Mouse (Mus musculus) neural tube, embryonic 11.5 days (tissue): ENCODE results near the gene Xpo5. TPM values are rescaled to one million over a fixed set of nuclear protein-coding genes. Genes with fewer than 3 reads are reported as not detected.

Experiments used
- ATAC-seq: fragments of 200-750 bp; cut with Nextera tagmentation; 2 replicates; pipeline ENCODE4 v1.8.0; 2017; ENCODE audit warnings: moderate number of reproducible peaks, mild to moderate bottlenecking, moderate TSS enrichment, moderate library complexity; ENCODE audit not compliant: insufficient read depth, low FRiP score, low TSS enrichment
- DNase-seq: peaks from one replicate; pipeline ENCODE4 v3.0.0-alpha.2; 2015; ENCODE audit warnings: low spot score
- H3K27ac ChIP-seq: fragments of 300-500 bp; sonication (generic); 2 replicates; pipeline ENCODE4 v1.5.1; 2014; ENCODE audit warnings: low read depth, mild to moderate bottlenecking, low read length
- H3K27me3 ChIP-seq: fragments of 300-500 bp; sonication (generic); 2 replicates; pipeline ENCODE4 v1.6.1; 2014; ENCODE audit warnings: mild to moderate bottlenecking, low read length, mixed read lengths; ENCODE audit not compliant: control insufficient read depth, insufficient read depth
- H3K36me3 ChIP-seq: fragments of 300-500 bp; sonication (generic); 2 replicates; pipeline ENCODE4 v1.6.1; 2014; ENCODE audit warnings: mild to moderate bottlenecking, low read length, moderate library complexity, mixed read lengths; ENCODE audit not compliant: control insufficient read depth, insufficient read depth
- H3K4me1 ChIP-seq: fragments of 300-500 bp; sonication (generic); 2 replicates; pipeline ENCODE4 v1.6.1; 2014; ENCODE audit warnings: low read length, mixed read lengths; ENCODE audit not compliant: control insufficient read depth, insufficient read depth
- H3K4me2 ChIP-seq: fragments of 300-500 bp; sonication (generic); 2 replicates; pipeline ENCODE4 v1.6.1; 2014; ENCODE audit warnings: low read depth, mild to moderate bottlenecking, moderate library complexity
- H3K4me3 ChIP-seq: fragments of 300-500 bp; sonication (generic); 2 replicates; pipeline ENCODE4 v1.5.1; 2014; ENCODE audit warnings: low read depth, low read length
- H3K9ac ChIP-seq: fragments of 300-500 bp; sonication (generic); 2 replicates; pipeline ENCODE4 v1.6.1; 2014; ENCODE audit warnings: mild to moderate bottlenecking, low read length
- H3K9me3 ChIP-seq: fragments of 300-500 bp; sonication (generic); 2 replicates; pipeline ENCODE4 v1.6.1; 2016; ENCODE audit warnings: low read length; ENCODE audit not compliant: control insufficient read depth
- WGBS: fragments of 180-500 bp; shearing (Covaris S2); extraction: QIAGEN DNeasy Blood & Tissue Kit; methylation state at CpG from one replicate; pipeline ENCODE4 v1.1.7; 2014; 5-methylcytosine and 5-hydroxymethylcytosine counted together
- polyA plus RNA-seq: library from polyadenylated mRNA; unstranded; fragments of >200 nt; fragmentation: Nextera tagmentation; extraction: Ambion mirVana; gene quantifications from 2 replicates; pipeline ENCODE4 v1.2.1, GENCODE M21; 2014

Xpo5 gene
- polyA plus RNA-seq: 68.4 and 73.4 TPM in 2 replicates

DNA sequence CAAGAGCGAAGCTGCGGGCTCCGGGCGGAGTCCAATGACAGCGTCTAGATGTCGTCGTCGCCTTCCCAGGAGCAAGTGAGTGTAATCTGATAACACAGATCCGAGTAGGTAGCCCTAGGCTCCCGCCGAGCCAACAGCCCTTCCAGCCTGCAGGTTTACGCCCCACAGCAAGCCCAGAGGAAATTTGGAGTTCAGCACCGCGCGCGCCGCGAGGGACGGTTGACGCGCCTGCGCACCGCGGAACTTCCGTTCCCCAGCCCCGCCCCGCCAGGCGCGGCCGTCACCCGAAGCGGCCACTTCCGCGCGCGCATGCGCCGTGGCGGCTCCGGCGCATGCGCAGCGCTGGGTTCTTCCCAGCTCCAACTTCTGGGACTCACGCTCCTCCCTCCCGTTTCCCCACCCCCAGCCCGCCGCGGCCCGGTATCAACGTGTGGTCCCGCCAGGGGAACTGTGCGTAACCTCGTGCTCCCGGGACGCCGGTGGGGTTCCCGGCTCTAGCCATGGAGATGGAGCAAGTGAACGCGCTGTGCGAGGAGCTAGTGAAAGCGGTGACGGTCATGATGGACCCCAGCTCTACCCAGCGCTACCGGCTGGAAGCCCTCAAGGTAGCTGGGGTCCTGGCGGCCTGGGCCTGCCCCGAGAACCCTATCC, at the start of gene Xpo5, which contains the start of gene Polh:
Gene Xpo5 (plus strand): TSS at position 362 of the 651 bp plus-strand sequence.
Gene Polh (minus strand): TSS at position 225 of the 651 bp plus-strand sequence.
- peak within 1 kb of the TSS; percentile 58 for H3K9ac ChIP-seq
- peak; percentile 86 for ATAC-seq
- DNase-seq: peak; percentile 99
- H3K27me3 ChIP-seq: no peaks in the 10 kb centered on the region
- H3K9me3 ChIP-seq: no peaks in the 10 kb centered on the region
- WGBS: under 1% methylated on average over 66 of the region's 66 CpGs
- peak within 1 kb of the TSS; percentile 54; the same call in 1 of the 2 replicates for H3K27ac ChIP-seq
- peak within 1 kb of the TSS; percentile 81 for H3K4me2 ChIP-seq
- H3K4me3 ChIP-seq: peak within 1 kb of the TSS; percentile 79
- peaks cover 4% of the 10 kb centered on the region for H3K36me3 ChIP-seq
- peaks cover 16% of the 10 kb centered on the region for H3K4me1 ChIP-seq

- peak; percentile 88 for DNase-seq
- Histone ChIP-seq H3K4me1 (peaks cover 5% of the 10 kb centered on the region), H3K27ac (0 out of 2 replicates have a peak within 1 kb of the TSS, but pooled peaks have one; percentile 44), H3K9me3 (no peaks in the 10 kb centered on the region), H3K9ac (peak within 1 kb of the TSS; percentile 78), H3K4me3 (peak within 1 kb of the TSS; percentile 62), H3K36me3 (peaks cover under 1% of the 10 kb centered on the region; the same call in 1 of the 2 replicates), H3K27me3 (no peaks in the 10 kb centered on the region), H3K4me2 (peak within 1 kb of the TSS; percentile 86)
- peak; percentile 95 for ATAC-seq
- 9% methylated on average over 33 of the region's 33 CpGs for WGBS
Observed at GRCm38 (mm10) chr17:46152847-46153782, 49.5 kb upstream of the Xpo5 start, which contains the start of gene Mad2l1bp. TSS of gene Mad2l1bp (minus strand) at chr17:46153553.

DNA sequence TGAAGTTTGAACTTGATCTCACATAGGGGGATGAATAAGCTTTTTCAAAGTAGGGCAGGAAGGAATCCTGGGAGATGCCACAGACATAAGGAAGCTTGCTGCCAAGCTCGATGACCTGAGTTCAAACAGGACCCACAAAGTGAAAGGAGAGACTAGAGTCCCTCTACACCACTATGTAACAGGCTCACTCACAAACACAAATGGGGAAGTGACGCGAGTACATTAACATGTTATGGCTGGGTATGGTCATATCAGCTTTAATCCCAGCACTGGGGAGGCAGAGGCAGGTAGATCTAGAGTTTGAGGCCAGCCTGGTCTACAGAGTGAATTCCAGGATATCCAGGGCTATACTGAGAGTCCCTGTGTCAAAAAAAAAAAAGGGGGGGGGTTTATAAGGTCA, 48.2 kb upstream of the Xpo5 start:
- no peak overlapping the region for H3K9ac ChIP-seq
- peaks cover 5% of the 10 kb centered on the region for H3K4me1 ChIP-seq
- H3K4me3 ChIP-seq: no peak overlapping the region
- H3K27me3 ChIP-seq: no peaks in the 10 kb centered on the region
- H3K9me3 ChIP-seq: no peaks in the 10 kb centered on the region
- ATAC-seq: no peak
- H3K4me2 ChIP-seq: no peak overlapping the region
- no peaks in the 10 kb centered on the region for H3K36me3 ChIP-seq
- no peak for DNase-seq
- WGBS: 97% methylated on average over 3 of the region's 3 CpGs
- no peak overlapping the region for H3K27ac ChIP-seq

DNA sequence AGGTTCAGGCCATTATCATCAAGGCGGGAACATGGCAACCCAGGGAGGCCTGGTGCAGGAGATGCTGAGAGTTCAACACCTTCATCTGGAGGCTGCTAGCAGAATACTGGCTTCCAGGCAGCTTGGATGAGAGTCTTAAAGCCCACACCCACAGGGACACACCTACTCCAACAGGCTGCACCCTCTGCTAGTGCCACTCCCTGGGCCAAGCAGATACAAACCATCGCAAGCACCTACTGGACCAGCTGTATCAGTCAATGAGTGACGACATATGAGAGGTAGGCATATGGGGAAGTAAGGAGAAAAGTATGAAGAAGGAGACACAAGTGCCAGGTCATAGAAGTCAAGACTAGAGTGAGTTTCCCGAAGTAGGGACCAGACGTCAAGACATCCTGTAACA, 45.9 kb upstream of the Xpo5 start:
- no peaks in the 10 kb centered on the region for H3K36me3 ChIP-seq
- H3K4me2 ChIP-seq: no peak overlapping the region
- H3K27ac ChIP-seq: no peak overlapping the region
- no peak overlapping the region for H3K4me3 ChIP-seq
- no peak overlapping the region for H3K9ac ChIP-seq
- WGBS: 88% methylated on average over 5 of the region's 5 CpGs
- H3K27me3 ChIP-seq: no peaks in the 10 kb centered on the region
- no peaks in the 10 kb centered on the region for H3K9me3 ChIP-seq
- peaks cover 10% of the 10 kb centered on the region for H3K4me1 ChIP-seq
- ATAC-seq (no peak), DNase-seq (no peak)

GRCm38 (mm10) chr17:46157131-46157530, 45.5 kb upstream of the Xpo5 start:
- no peak overlapping the region for H3K9ac ChIP-seq

GRCm38 (mm10) chr17:46159236-46159635, 43.3 kb upstream of the Xpo5 start:
- Histone ChIP-seq H3K36me3 (no peaks in the 10 kb centered on the region; the same call in 1 of the 2 replicates), H3K4me1 (peaks cover 9% of the 10 kb centered on the region)

More at GRCm38 (mm10) chr17:46157131-46157530, 45.5 kb upstream of the Xpo5 start:
- Histone ChIP-seq H3K36me3 (no peaks in the 10 kb centered on the region), H3K4me2 (no peak overlapping the region), H3K4me1 (peaks cover 11% of the 10 kb centered on the region), H3K27ac (no peak overlapping the region), H3K9me3 (no peaks in the 10 kb centered on the region), H3K4me3 (no peak overlapping the region), H3K27me3 (no peaks in the 10 kb centered on the region)
- no peak for DNase-seq
- ATAC-seq: no peak
- 87% methylated on average over 8 of the region's 8 CpGs for WGBS

GRCm38 (mm10) chr17:46160090-46160662, 42.4 kb upstream of the Xpo5 start:
- ATAC-seq (peak; percentile 72), DNase-seq (peak; percentile 89)
- WGBS: under 1% methylated on average over 16 of the region's 16 CpGs
- Histone ChIP-seq H3K36me3 (no peaks in the 10 kb centered on the region; the same call in 1 of the 2 replicates), H3K9me3 (no peaks in the 10 kb centered on the region), H3K4me3 (peak overlapping the region; percentile 60), H3K27me3 (no peaks in the 10 kb centered on the region), H3K9ac (peak overlapping the region; percentile 40), H3K4me2 (peak overlapping the region; percentile 63), H3K4me1 (peaks cover 9% of the 10 kb centered on the region), H3K27ac (peak overlapping the region; percentile 47)

More at GRCm38 (mm10) chr17:46159236-46159635, 43.3 kb upstream of the Xpo5 start:
- no peak overlapping the region for H3K4me3 ChIP-seq
- 70% methylated on average over 2 of the region's 2 CpGs for WGBS
- no peak overlapping the region for H3K27ac ChIP-seq
- DNase-seq: no peak
- no peaks in the 10 kb centered on the region for H3K27me3 ChIP-seq
- no peak overlapping the region for H3K4me2 ChIP-seq
- no peak overlapping the region for H3K9ac ChIP-seq
- ATAC-seq: no peak
- no peaks in the 10 kb centered on the region for H3K9me3 ChIP-seq

GRCm38 (mm10) chr17:46160686-46161085, 41.9 kb upstream of the Xpo5 start, which contains the start of gene Gtpbp2:
TSS of gene Gtpbp2 (plus strand) at chr17:46161032.
- H3K4me3 ChIP-seq: peak within 1 kb of the TSS; percentile 60
- ATAC-seq (peak; percentile 93), DNase-seq (peak; percentile 97)
- H3K36me3 ChIP-seq: peaks cover 2% of the 10 kb centered on the region
- H3K4me2 ChIP-seq: peak within 1 kb of the TSS; percentile 63
- H3K27ac ChIP-seq: peak within 1 kb of the TSS; percentile 47
- under 1% methylated on average over 23 of the region's 23 CpGs for WGBS
- no peaks in the 10 kb centered on the region for H3K9me3 ChIP-seq
- H3K4me1 ChIP-seq: peaks cover 9% of the 10 kb centered on the region
- H3K9ac ChIP-seq: peak within 1 kb of the TSS; percentile 77
- H3K27me3 ChIP-seq: no peaks in the 10 kb centered on the region
